Mouse (Mus musculus) forebrain, embryonic 11.5 days (tissue): Measurements from ENCODE around the gene Morn5. TPM values are rescaled to one million over a fixed set of nuclear protein-coding genes. Genes with fewer than 3 reads are reported as not detected.
A peak's percentile ranks its signal among the peaks of the same experiment; 100 is the strongest.

Experiments
- ATAC-seq: fragments of 200-750 bp; cut with Nextera tagmentation; replicated peaks from 2 replicates; pipeline ENCODE4 v1.8.0; 2017; ENCODE audit warnings: moderate TSS enrichment; ENCODE audit not compliant: low FRiP score
- DNase-seq: peaks from one replicate; pipeline ENCODE4 v3.0.0-alpha.2; 2017; ENCODE audit warnings: low spot score
- H3K27ac ChIP-seq: fragments of 300-500 bp; sonication (generic); 2 replicates; pipeline ENCODE4 v1.5.1; 2014; ENCODE audit warnings: low read depth, low read length
- H3K27me3 ChIP-seq: fragments of 300-500 bp; sonication (generic); 2 replicates; pipeline ENCODE4 v1.6.1; 2014; ENCODE audit warnings: mild to moderate bottlenecking, low read length, mixed read lengths; ENCODE audit not compliant: control insufficient read depth, insufficient read depth
- H3K36me3 ChIP-seq: fragments of 300-500 bp; sonication (generic); 2 replicates; pipeline ENCODE4 v1.6.1; 2014; ENCODE audit warnings: mild to moderate bottlenecking, low read length, moderate library complexity, mixed read lengths; ENCODE audit not compliant: control insufficient read depth, insufficient read depth
- H3K4me1 ChIP-seq: fragments of 300-500 bp; sonication (generic); replicated peaks from 2 replicates; pipeline ENCODE4 v1.6.1; 2014; ENCODE audit warnings: low read length, mixed read lengths; ENCODE audit not compliant: control insufficient read depth, insufficient read depth
- H3K4me2 ChIP-seq: fragments of 300-500 bp; sonication (generic); 2 replicates; pipeline ENCODE4 v1.6.1; 2014; ENCODE audit warnings: low read depth, mild to moderate bottlenecking, low read length, moderate library complexity, mixed read lengths; ENCODE audit not compliant: severe bottlenecking
- H3K4me3 ChIP-seq: fragments of 300-500 bp; sonication (generic); 2 replicates; pipeline ENCODE4 v1.5.1; 2014; ENCODE audit warnings: low read depth, low read length
- H3K9ac ChIP-seq: fragments of 300-500 bp; sonication (generic); 2 replicates; pipeline ENCODE4 v1.6.1; 2014; ENCODE audit warnings: low read length
- H3K9me3 ChIP-seq: fragments of 300-500 bp; sonication (generic); 2 replicates; pipeline ENCODE4 v1.6.1; 2016; ENCODE audit warnings: low read length, mixed read lengths; ENCODE audit not compliant: control insufficient read depth
- WGBS: fragments of 180-500 bp; shearing (Covaris S2); extraction: QIAGEN DNeasy Blood & Tissue Kit; methylation state at CpG from one replicate; pipeline ENCODE4 v1.1.7; 2014; 5-methylcytosine and 5-hydroxymethylcytosine counted together
- polyA plus RNA-seq: library from polyadenylated mRNA; unstranded; fragments of >200 nt; fragmentation: Nextera tagmentation; extraction: Ambion mirVana; gene quantifications from 2 replicates; pipeline ENCODE4 v1.2.1, GENCODE M21; 2014

Gene Morn5
- polyA plus RNA-seq, 1 experiment from 2014 or later, result 0.47 TPM

GRCm38 (mm10) chr2:36077160-36077761 lies 28.0 kb downstream of the Morn5 start:
- ATAC-seq (peak; percentile 73), DNase-seq (no peak)
- 21% methylated on average over 11 of the region's 11 CpGs for WGBS
- H3K27ac ChIP-seq, result no peak overlapping the region
- H3K36me3 ChIP-seq, result no peaks in the 10 kb centered on the region
- no peaks in the 10 kb centered on the region for H3K27me3 ChIP-seq
- H3K9me3 ChIP-seq, result no peaks in the 10 kb centered on the region
- peaks cover 2% of the 10 kb centered on the region; the same call in 1 of the 2 replicates for H3K4me1 ChIP-seq
- no peak overlapping the region for H3K4me2 ChIP-seq
- H3K9ac ChIP-seq, result no peak overlapping the region
- H3K4me3 ChIP-seq, result no peak overlapping the region

GRCm38 (mm10) chr2:36081446-36081845 lies 32.2 kb downstream of the Morn5 start:
- Histone ChIP-seq H3K9me3 (no peaks in the 10 kb centered on the region), H3K4me3 (no peak overlapping the region), H3K4me1 (peaks cover 2% of the 10 kb centered on the region; the same call in 1 of the 2 replicates), H3K9ac (no peak overlapping the region), H3K4me2 (no peak overlapping the region), H3K27ac (no peak overlapping the region), H3K36me3 (no peaks in the 10 kb centered on the region), H3K27me3 (peaks cover 2% of the 10 kb centered on the region; the same call in 1 of the 2 replicates)
- 37% methylated on average over 9 of the region's 9 CpGs for WGBS
- ATAC-seq (no peak), DNase-seq (no peak)

GRCm38 (mm10) chr2:36082802-36083580 lies 33.7 kb downstream of the Morn5 start:
- WGBS, result 80% methylated on average over 9 of the region's 9 CpGs
- peaks cover 5% of the 10 kb centered on the region for H3K27me3 ChIP-seq
- H3K36me3 ChIP-seq, result no peaks in the 10 kb centered on the region
- no peak overlapping the region for H3K27ac ChIP-seq
- H3K9ac ChIP-seq, result no peak overlapping the region
- no peaks in the 10 kb centered on the region for H3K4me1 ChIP-seq
- H3K4me3 ChIP-seq, result no peak overlapping the region
- ATAC-seq, result no peak
- H3K9me3 ChIP-seq, result no peaks in the 10 kb centered on the region
- no peak overlapping the region for H3K4me2 ChIP-seq
- no peak for DNase-seq

- Histone ChIP-seq H3K36me3 (no peaks in the 10 kb centered on the region), H3K4me1 (no peaks in the 10 kb centered on the region), H3K9me3 (no peaks in the 10 kb centered on the region), H3K27me3 (peaks cover 15% of the 10 kb centered on the region), H3K4me3 (no peak overlapping the region), H3K27ac (no peak overlapping the region), H3K4me2 (no peak overlapping the region), H3K9ac (no peak overlapping the region)
- ATAC-seq (no peak), DNase-seq (no peak)
- WGBS, result 94% methylated on average over 1 of the region's 1 CpGs
Observed at GRCm38 (mm10) chr2:36085041-36085440, 35.8 kb downstream of the Morn5 start.

- H3K36me3 ChIP-seq, result no peaks in the 10 kb centered on the region
- H3K4me2 ChIP-seq, result no peak overlapping the region
- WGBS, result 23% methylated on average over 3 of the region's 3 CpGs
- H3K27ac ChIP-seq, result no peak overlapping the region
- DNase-seq (no peak), ATAC-seq (no peak)
- no peak overlapping the region for H3K9ac ChIP-seq
- peaks cover 54% of the 10 kb centered on the region for H3K27me3 ChIP-seq
- H3K9me3 ChIP-seq, result no peaks in the 10 kb centered on the region
- no peak overlapping the region for H3K4me3 ChIP-seq
- H3K4me1 ChIP-seq, result peaks cover 9% of the 10 kb centered on the region; the same call in 1 of the 2 replicates
Observed at GRCm38 (mm10) chr2:36089190-36089589, 39.9 kb downstream of the Morn5 start.

- H3K4me2 ChIP-seq, result peak overlapping the region; percentile 68
- no peak overlapping the region for H3K27ac ChIP-seq
- H3K36me3 ChIP-seq, result no peaks in the 10 kb centered on the region
- peaks cover 73% of the 10 kb centered on the region for H3K27me3 ChIP-seq
- H3K4me1 ChIP-seq, result peaks cover 9% of the 10 kb centered on the region; the same call in 1 of the 2 replicates
- no peak overlapping the region for H3K9ac ChIP-seq
- ATAC-seq (peak; percentile 90), DNase-seq (peak; percentile 93)
- WGBS, result under 1% methylated on average over 70 of the region's 70 CpGs
- H3K4me3 ChIP-seq, result peak overlapping the region; percentile 35
- H3K9me3 ChIP-seq, result no peaks in the 10 kb centered on the region
Observed at GRCm38 (mm10) chr2:36090853-36091741, 41.8 kb downstream of the Morn5 start.

GRCm38 (mm10) chr2:36092748-36093147 lies 43.5 kb downstream of the Morn5 start:
- no peak for DNase-seq
- Histone ChIP-seq H3K4me2 (no peak overlapping the region), H3K36me3 (no peaks in the 10 kb centered on the region), H3K27me3 (peaks cover 87% of the 10 kb centered on the region), H3K27ac (no peak overlapping the region), H3K4me1 (peaks cover 9% of the 10 kb centered on the region; the same call in 1 of the 2 replicates), H3K9me3 (no peaks in the 10 kb centered on the region), H3K9ac (no peak overlapping the region), H3K4me3 (no peak overlapping the region)
- WGBS, result 2% methylated on average over 4 of the region's 4 CpGs
- ATAC-seq, result no peak

GRCm38 (mm10) chr2:36093301-36093700 lies 44.0 kb downstream of the Morn5 start:
- 10% methylated on average over 7 of the region's 7 CpGs for WGBS
- H3K36me3 ChIP-seq, result no peaks in the 10 kb centered on the region
- H3K27me3 ChIP-seq, result peaks cover 89% of the 10 kb centered on the region
- DNase-seq (no peak), ATAC-seq (no peak)
- H3K4me1 ChIP-seq, result peaks cover 9% of the 10 kb centered on the region; the same call in 1 of the 2 replicates
- no peak overlapping the region for H3K4me2 ChIP-seq
- H3K4me3 ChIP-seq, result no peak overlapping the region
- no peak overlapping the region for H3K27ac ChIP-seq
- no peak overlapping the region for H3K9ac ChIP-seq
- H3K9me3 ChIP-seq, result no peaks in the 10 kb centered on the region
